8 mouse cellular contexts compared by ENCODE assay signal in genomic region chr17:46383294-46384060, GRCm38 (mm10). TPM values are rescaled to one million over a fixed set of nuclear protein-coding genes. Genes with fewer than 3 reads are reported as not detected.
DNase-seq lines count a peak whose midpoint lies in the region; ATAC-seq and TF ChIP-seq lines count a peak whose summit lies in the region.

Gene Zfp318, plus strand, starts transcription at chr17:46383731.

- peaks cover 2% of the 10 kb centered on the region; the same call in 1 of the 2 replicates for H3K4me1 ChIP-seq in cortical plate, adult 2 months (ENCODE audit: control insufficient read depth, insufficient read depth, low read length)
- H3K4me1 ChIP-seq in megakaryocyte, embryonic 14.5 days, result peaks cover 27% of the 10 kb centered on the region

- peak; percentile 75 for ATAC-seq in activated CD4-positive, CD25-positive, alpha-beta regulatory T cell, adult 4 months

- peaks cover 3% of the 10 kb centered on the region for H3K36me3 ChIP-seq in megakaryocyte, embryonic 14.5 days (replicated peaks; ENCODE audit: low read length)

- H3K27ac ChIP-seq in cortical plate, adult 2 months (ENCODE audit: insufficient read depth, low read length), result peak within 1 kb of the TSS; percentile 71; the same call in 1 of the 2 replicates

- peak; percentile 52; the same call in 1 of the 2 replicates for TF ChIP-seq POLR2A in cortical plate, adult 2 months (IDR thresholded peaks at IDR 0.05; ENCODE audit: extremely low read depth, insufficient read depth, low read length)

- TF ChIP-seq CTCF in cortical plate, adult 2 months (IDR thresholded peaks at IDR 0.05; ENCODE audit: extremely low read depth, insufficient read depth, low read length), result no peak

- peaks cover 22% of the 10 kb centered on the region for H3K27me3 ChIP-seq in megakaryocyte, embryonic 14.5 days (replicated peaks)

- peak within 1 kb of the TSS; percentile 78 for H3K4me3 ChIP-seq in cortical plate, adult 2 months (ENCODE audit: insufficient read depth, low read length)
- peak within 1 kb of the TSS; percentile 94 for H3K4me3 ChIP-seq in megakaryocyte, embryonic 14.5 days (replicated peaks)

- peak; percentile 96 to 98 for DNase-seq in gastrocnemius, adult 8-10 months (ENCODE audit: low spot score in 2 of 2)
- peak; percentile 70 for DNase-seq in hindlimb bud, embryonic 11.5 days (ENCODE audit: extremely low spot score, low read depth, low spot score)
- peak; percentile 93 to 97 for DNase-seq in left cerebral cortex, adult 8-10 months (ENCODE audit: low spot score in 2 of 2)
- peak; percentile 98 for DNase-seq in right cerebral cortex, postnatal 10 days (ENCODE audit: low spot score in 2 of 2)
- DNase-seq in urinary bladder, postnatal 25 days (ENCODE audit: low spot score), result peak; percentile 98

- H3K9me3 ChIP-seq in megakaryocyte, embryonic 14.5 days, result no peaks in the 10 kb centered on the region

RNA-seq across cellular contexts. Expression of gene Zfp318, which starts in this region (rescaled TPM):
- polyA plus RNA-seq in activated CD4-positive, CD25-positive, alpha-beta regulatory T cell, adult 4 months (2017; shearing (Covaris generic)), result 1 to 10 TPM; 5.4 TPM
- 29.4 and 29.6 TPM in 2 replicates for polyA plus RNA-seq in cortical plate, adult 2 months (2012; rRNA removed)
- 10 to 100 TPM; 12.4 to 15.7 (median 13.4) TPM for total RNA-seq in gastrocnemius, adult 8-10 months (2022)
- total RNA-seq in left cerebral cortex, adult 8-10 months (2022), result 10 to 100 TPM; 56.7 to 67.4 (median 63.1) TPM
- 0.84 and 1.2 TPM in 2 replicates for polyA plus RNA-seq in megakaryocyte, embryonic 14.5 days (2012; ENCODE audit: insufficient read depth, low replicate concordance)

Comparison
In these comparisons a context has a peak if more than half of its experiments do, and no peak if none do; other contexts are left out.
1. Peak in every context shown above with its lines: DNase-seq, ATAC-seq, H3K4me3 ChIP-seq and H3K27ac ChIP-seq.